Mouse (Mus musculus) urinary bladder, postnatal 0 days (tissue): ENCODE data around the gene Chmp6. TPM values are rescaled to one million over a fixed set of nuclear protein-coding genes. Genes with fewer than 3 reads are reported as not detected.

Source experiments
- polyA plus RNA-seq: library from polyadenylated mRNA; unstranded; fragments of >200 nt; fragmentation: Nextera tagmentation; extraction: Ambion mirVana; gene quantifications from 2 replicates; pipeline ENCODE4 v1.2.1, GENCODE M21; 2015

The Chmp6 gene
- polyA plus RNA-seq: 67.6 and 71.7 TPM in 2 replicates

DNA sequence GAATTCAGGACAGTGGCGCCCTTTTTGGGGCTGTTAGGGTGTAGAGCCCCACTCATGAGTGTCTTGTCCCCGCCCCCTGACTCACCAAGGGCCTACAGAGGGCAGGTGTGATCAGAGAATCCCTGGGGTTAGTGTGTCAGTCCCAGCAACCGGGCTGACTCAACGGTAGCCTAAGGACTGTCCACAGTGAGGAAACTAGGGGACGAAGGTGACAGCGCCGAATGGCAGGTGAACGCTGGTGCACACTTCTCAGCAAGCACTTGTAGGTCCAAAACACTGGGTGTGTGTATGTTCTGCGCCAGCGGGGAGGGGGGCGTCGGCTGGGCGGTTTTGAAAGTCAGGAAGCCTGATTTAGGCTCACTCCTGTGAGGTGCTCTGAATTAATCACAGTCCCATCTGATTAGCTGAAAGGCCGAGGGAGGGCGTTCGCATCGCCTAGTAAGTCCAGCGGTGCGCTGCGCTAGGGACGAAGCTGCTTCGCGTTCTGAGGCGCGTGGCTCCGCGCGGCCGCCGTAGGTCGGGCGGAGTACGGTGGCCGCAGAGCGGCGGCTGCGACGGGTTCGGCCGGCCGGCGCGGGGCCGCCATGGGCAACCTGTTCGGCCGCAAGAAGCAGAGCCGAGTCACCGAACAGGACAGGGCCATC is at the start of gene Chmp6:
TSS of gene Chmp6 (plus strand) at position 151 of the 644 bp plus-strand sequence.

DNA sequence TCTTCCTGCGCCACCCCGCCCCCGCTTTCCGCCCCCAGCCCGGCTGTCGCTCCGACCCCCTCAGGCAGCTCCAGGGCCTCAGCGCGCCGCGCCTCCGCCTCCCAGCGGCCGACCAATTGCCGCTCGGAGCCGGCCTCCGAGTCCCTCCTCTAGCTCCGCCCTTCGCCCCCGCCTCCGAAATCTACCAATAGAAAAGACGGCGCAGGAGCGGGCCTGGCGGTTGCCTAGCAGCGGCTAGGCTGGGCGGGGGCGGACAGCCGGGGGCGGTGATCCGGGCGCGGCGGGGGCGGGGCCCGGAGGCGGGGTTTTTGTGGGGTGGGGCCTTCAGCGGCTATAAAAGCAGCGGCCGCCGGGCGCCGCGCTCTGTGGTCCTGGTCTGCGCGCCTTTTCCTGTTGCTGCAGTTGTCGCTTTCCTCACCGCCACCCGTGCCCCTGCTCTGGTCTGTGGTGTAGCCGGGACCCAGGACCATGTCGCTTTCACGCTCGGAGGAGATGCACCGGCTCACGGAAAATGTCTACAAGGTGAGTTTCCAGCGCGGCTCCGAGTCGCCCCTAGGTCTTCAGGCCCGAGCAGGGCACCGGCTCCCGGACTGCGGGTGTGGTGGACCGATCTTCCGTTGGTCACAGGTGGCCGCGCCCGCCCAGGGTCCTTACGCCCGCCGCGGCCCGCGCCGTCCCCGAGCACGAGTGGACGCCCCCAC is 29.6 kb downstream of the Chmp6 start, which contains the start of gene Baiap2:
TSS of gene Baiap2 (plus strand) at position 37 of the 701 bp plus-strand sequence.

Other genes starting within 250 kb of the Chmp6 start
- 14.0 and 17.3 TPM in 2 replicates for gene Baiap2, start 29.3 kb downstream of the Chmp6 start, polyA plus RNA-seq
- 1.4 and 1.7 TPM in 2 replicates for gene Aatk, start 133.7 kb downstream of the Chmp6 start, polyA plus RNA-seq
- 6.5 and 7.0 TPM in 2 replicates for gene Cep131, start 173.4 kb downstream of the Chmp6 start, polyA plus RNA-seq
- 10.1 and 10.2 TPM in 2 replicates for gene Tepsin, start 185.3 kb downstream of the Chmp6 start, polyA plus RNA-seq
- 86.2 and 95.8 TPM in 2 replicates for gene Ndufaf8, start 185.5 kb downstream of the Chmp6 start, polyA plus RNA-seq
- gene Slc38a10, start 237.9 kb downstream of the Chmp6 start, polyA plus RNA-seq: 48.3 and 51.8 TPM in 2 replicates